Mouse (Mus musculus): ENCODE data around the gene Tada3. TPM values are rescaled to one million over a fixed set of nuclear protein-coding genes. Genes with fewer than 3 reads are reported as not detected.

Gene Tada3
- total RNA-seq (2021) = 51.4 and 54.5 TPM in 2 replicates
- long read RNA-seq, transcript Tada3-201 (9 exons, 2,848 nt) = major isoform, 6 of 40 reads
- long read RNA-seq, partial matches to known transcripts = 7 of 40 reads
- long read RNA-seq, other reads (novel, unspliced or antisense) = 26 of 40 reads

- DNase-seq = peak; percentile 90
Measured at GRCm38 (mm10) chr6:113377496-113378385, at the start of gene Tada3, which contains the start of gene Arpc4. TSS of gene Tada3 (minus strand) at chr6:113377883. TSS of gene Arpc4 (plus strand) at chr6:113378115.

DNA sequence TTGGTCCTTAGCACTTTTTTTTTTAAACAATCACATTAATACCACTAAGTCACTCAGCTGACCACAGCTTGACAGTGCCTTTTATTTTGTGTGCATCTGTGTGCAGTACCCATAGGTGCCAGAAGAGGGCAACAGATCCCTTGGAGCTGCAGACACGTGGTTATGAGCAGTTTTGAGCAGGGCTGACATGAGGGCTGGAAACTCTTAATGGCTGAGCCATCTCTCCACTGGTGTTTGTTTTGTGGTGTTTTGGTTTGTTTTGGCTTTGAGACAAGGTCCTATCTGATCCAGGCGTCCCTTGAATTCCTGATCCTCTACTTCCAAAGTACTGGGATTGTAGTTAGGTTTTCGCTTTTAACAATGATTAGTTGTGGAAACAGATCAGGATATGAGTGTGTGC lies 49.7 kb upstream of the Tada3 start:
- DNase-seq = peak; percentile 22

GRCm38 (mm10) chr6:113426696-113427095 lies 49.0 kb upstream of the Tada3 start:
- no peak for DNase-seq

- DNase-seq = no peak
Measured at GRCm38 (mm10) chr6:113424187-113424586, 46.5 kb upstream of the Tada3 start.

DNA sequence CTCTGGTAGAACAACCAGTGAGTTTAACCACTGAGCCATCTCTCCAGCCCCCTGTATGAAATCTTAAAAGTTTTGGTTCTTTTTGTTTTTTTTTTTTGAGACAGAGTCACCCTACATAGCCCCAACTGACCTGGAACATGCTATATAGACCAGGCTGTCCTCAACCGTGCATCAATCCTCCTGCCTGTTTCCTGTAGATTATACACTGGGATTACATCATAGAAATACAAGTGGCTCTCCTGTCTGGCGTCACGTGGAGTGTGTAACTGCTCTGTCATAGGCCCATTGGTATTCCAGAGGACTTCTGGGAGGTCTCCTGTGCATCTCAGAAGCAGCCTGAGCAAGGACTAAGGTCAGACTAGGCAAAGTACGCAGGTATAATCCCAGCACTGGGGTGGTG lies 45.3 kb upstream of the Tada3 start:
- DNase-seq = no peak

- peak; percentile 100 for DNase-seq
Measured at GRCm38 (mm10) chr6:113419199-113419587, 41.5 kb upstream of the Tada3 start, which contains the start of gene Rpusd3. TSS of gene Rpusd3 (minus strand) at chr6:113419340.

DNA sequence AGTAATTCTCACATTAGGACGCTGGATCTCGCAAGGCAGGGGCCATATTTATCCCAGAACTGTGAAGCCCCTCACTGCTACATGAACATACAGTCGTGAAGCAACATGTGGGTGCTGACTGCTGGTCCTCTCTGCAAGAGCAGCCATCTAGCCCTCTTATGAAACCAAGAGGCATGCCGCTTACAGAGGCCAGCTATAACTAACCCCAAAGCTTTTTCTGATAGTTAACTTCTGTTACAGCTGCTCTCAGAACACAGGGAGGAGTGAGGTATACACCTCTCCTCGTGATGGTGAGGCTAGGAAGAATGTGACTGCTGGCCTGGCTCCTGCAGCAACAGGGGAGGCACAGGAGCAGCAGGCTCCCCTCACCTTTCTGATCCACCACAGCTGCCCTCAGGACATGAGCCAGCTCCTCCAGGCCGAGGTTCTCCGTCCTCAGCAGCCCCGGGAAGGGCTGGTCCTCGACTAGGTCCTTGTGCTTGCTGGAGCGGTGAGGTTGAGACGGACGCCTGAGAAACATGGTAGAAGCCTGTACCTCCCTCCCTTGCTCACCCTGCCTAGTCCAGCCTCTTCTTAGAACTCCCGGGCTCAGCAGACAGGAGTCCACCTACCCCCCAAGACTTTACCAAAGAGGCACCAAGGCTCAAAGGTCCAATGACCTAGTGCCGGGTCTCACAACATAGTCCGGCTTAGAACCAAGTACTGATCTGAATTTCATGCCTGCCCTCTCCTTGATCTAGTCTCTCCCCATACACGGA lies 40.9 kb upstream of the Tada3 start:
- peak; percentile 17 for DNase-seq

DNA sequence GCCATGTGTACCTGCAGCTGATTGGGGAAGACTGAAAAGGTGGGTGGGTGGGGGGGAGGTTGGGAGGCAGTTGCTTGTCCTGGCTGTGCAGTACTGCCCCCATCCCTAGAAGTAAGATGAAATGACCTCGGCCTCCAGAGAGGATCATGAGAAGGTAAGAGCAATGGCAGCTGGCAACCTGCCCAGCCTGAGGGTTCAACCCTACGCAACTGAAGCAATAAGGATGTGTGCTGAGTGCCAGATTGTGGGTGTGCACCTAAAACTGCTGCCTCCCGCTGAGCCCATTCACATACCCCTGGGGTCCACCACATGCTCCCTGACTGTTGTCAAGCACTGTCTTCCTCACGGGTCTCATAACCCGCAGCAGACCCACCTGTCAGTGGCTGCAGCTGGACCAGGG lies 38.7 kb upstream of the Tada3 start:
- no peak for DNase-seq

DNA sequence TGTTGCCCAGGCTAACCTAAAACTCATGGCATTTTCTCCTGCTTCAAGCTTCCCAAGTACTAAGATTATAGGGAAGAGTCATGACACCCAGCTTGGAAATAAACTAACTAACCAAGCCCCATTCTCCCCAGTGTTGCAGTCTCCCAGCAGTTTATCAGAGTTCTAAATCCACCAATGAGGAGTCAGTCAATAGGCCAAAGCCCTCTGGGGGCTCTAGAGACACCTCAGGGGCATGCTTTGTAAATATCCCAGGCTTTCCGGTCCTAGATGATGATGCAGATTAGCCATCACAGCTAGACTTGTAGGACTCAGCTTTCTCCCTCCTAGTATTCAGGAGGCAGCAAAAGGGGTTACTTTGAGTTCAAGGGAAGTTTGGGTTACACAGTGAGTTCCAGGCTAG lies 32.3 kb upstream of the Tada3 start:
- no peak for DNase-seq

DNA sequence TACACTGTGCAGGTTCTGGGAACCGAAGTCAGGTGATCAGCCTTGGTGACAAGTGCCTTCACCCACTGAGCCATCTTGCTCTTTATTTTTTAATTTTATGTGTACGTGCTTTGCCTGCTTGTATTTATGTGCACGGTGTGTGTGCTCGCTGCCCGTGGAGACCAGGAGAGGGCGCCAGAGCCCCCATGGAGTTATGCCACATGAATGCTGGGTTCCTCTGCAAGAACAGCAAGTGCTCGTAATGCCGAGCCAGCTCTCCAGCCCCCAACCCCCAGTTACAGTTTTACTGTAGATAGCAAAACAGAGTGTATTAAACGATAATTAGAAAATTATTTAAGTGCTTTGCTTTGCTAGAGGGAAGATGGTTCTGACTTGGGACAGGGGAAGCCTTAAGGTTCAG lies 29.0 kb upstream of the Tada3 start:
- DNase-seq = no peak

DNA sequence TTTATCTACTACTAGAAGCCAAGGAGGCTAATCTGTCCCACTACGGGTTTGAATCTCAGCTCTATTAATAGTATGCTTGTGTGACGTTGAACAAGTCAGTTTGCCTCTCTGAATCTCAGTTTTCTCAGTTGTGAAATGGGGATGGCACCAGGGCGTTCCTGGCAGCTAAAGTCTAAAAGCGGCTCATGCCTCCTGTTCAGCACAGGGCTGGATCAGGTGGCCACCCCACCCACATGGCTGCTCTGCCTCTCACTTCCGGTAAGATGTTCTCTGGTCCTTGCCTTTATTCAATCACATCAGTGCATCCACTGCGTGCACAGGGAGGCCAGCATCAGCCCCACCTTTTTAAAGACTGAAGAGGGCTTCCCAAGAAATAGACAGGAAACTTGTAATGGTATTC lies 27.8 kb upstream of the Tada3 start:
- no peak for DNase-seq

GRCm38 (mm10) chr6:113404649-113405448 lies 27.2 kb upstream of the Tada3 start:
- DNase-seq = no peak

DNA sequence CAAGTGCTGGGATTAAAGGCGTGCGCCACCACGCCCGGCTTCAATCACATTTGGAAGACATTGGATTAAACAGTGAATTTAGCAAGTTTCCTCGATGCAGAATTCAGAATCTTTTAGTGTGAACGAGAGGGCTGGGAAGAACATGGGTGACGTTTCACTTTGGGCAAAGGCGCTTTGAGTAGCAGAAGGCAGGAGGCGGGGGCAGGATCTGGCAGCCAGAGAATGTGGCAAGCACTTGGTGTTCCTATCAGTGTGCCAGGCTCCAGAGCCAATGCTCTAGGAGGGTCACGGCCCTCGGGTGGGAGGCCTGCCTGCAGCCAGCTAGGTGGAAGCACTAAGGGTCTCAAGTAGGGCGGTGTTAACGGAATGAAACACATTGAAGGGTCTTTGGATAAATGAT lies 24.4 kb upstream of the Tada3 start:
- no peak for DNase-seq

- no peak for DNase-seq
Measured at GRCm38 (mm10) chr6:113396270-113397030, 18.8 kb upstream of the Tada3 start.

- no peak for DNase-seq
Measured at GRCm38 (mm10) chr6:113395501-113395900, 17.8 kb upstream of the Tada3 start.

- no peak for DNase-seq
Measured at GRCm38 (mm10) chr6:113394811-113395210, 17.1 kb upstream of the Tada3 start.

DNA sequence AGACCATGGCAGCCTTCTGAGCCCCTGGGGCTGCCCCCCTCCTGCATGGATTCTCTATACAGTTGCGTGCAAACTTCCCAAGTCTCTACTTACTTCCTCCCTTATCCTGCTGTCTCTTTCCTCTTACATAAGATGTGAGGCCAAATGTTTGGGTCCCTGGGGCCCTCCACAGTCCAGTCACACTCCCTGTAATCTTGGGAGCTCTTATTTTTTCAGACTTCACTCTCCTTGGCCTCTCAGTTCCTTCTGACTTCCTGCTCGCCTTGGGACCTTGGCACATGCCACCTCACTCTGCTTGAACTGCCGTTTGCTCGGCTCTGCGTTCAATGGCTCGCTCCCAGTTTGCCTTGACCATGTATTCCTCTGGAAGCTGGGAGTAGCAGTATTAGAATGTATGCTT lies 16.3 kb upstream of the Tada3 start:
- no peak for DNase-seq

GRCm38 (mm10) chr6:113392387-113393071 lies 14.8 kb upstream of the Tada3 start:
- DNase-seq = peak; percentile 60

DNA sequence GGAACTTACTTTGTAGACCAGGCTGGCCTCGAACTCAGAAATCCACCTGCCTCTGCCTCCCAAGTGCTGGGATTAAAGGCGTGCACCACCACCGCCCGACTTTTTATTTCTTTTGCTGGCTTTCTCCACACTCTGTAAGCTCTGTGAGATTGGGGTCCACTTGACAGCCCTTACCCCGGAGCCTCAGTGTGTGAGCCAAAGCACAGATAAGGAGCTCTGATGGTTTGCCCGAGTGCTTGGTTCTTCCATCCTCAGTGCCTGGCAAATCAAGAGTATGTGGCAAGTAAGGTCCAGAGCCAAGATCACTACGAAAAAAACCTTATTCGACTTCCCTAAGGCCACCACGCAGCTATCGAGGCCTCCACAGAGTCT lies 14.3 kb upstream of the Tada3 start:
- DNase-seq = no peak

DNA sequence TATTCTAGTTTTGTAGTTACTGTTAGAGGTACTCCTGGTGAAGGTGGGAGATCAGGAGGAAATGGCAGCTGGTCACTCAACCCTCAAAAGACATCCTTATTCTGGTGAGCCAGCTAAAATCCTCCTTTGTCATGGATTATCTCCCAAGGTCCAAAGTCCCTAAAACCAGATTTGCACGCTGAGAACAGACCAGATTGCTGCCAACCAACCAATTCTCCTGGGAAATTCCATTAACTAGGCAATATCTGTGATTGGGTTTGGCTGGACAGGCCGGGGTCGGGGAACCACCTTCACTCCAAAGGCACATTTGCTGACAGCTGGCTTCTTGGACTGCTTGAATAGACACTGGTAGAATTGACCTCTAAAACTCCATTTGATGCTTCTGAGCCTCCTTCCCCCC lies 13.0 kb upstream of the Tada3 start:
- DNase-seq = no peak

DNA sequence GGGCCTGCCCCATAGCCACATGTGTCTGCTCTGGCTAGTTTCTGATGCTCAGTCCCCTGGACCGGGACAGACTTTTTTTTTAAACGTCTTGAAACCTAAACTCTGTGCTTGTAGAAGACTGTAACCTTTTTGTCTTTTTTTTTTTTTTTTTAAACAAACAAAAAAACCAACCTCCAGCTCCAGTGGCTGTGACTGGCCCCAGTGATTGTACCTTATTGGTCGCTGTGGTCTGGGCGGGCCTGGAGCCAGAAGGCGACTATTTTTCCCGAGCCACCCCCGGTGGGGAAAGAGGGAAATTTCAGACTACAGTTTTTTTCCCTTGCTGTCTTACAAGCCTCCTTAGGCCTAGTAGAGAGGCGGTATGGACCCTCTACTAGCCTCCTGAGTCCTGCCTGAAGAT lies 11.3 kb upstream of the Tada3 start, which contains the start of gene Ttll3:
Ttll3 (plus strand) TSS at position 301 of the 400 bp plus-strand sequence.
- no peak for DNase-seq

All from adrenal gland, postnatal 25 days (tissue).